Comparison of ENCODE assay signal across 25 mouse cellular contexts in the genomic region with DNA sequence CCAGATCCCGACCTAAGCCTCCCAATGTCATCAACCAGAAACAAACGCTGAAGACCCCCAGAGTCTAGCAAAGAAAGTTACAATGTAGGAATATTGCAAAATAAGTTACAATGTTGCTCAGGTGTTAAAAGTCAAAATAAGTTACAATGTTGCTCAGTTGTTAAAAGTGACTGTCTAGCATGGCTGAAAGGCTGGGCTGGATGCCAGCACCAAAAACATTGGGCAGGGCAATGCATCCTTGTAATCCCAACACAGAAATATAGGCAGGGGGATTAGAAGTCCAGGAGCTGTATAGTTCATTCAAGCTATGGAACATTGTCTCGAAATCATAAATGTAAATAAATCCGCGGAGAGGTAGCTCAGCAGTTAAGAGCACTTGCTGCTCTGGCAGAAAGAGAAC.
"Had no signal": no experiment of that assay in that cellular context is flagged by ENCODE, and none has a peak within 500 bp of the region (broad histone marks: within the 10 kb centered on the region; RNA-seq: fewer than 3 reads in every experiment).

No protein-coding gene starts in this region.

- H3K4me2 ChIP-seq: heart, embryonic 11.5 days; heart, embryonic 13.5 days; heart, embryonic 15.5 days; hindbrain, embryonic 12.5 days; hindbrain, embryonic 14.5 days; intestine, embryonic 15.5 days; limb, embryonic 13.5 days; limb, embryonic 15.5 days had no signal

- H3K9me3 ChIP-seq: heart, embryonic 13.5 days; heart, embryonic 15.5 days; hindbrain, embryonic 10.5 days; hindbrain, embryonic 12.5 days; intestine, embryonic 15.5 days; limb, embryonic 13.5 days; limb, embryonic 15.5 days had no signal

- H3K27ac ChIP-seq: heart, adult 2 months; heart, embryonic 13.5 days; heart, embryonic 15.5 days; hindbrain, embryonic 10.5 days; hindbrain, embryonic 12.5 days; hindbrain, embryonic 14.5 days; intestine, embryonic 15.5 days; layer of hippocampus, adult 2 months; left cerebral cortex, adult 2 months; limb, embryonic 13.5 days; limb, embryonic 15.5 days had no signal

- H3K4me3 ChIP-seq: heart, adult 2 months; heart, embryonic 13.5 days; heart, embryonic 15.5 days; hindbrain, embryonic 10.5 days; hindbrain, embryonic 12.5 days; intestine, embryonic 15.5 days; layer of hippocampus, adult 2 months; left cerebral cortex, adult 2 months; limb, embryonic 13.5 days; limb, embryonic 15.5 days had no signal

- H3K4me1 ChIP-seq: hindbrain, embryonic 10.5 days; hindbrain, embryonic 12.5 days; limb, embryonic 13.5 days had no signal

- ATAC-seq: forebrain, postnatal 0 days; hindbrain, embryonic 16.5 days; inflammation-experienced regulatory T-cells, adult 6 months; intestine, embryonic 15.5 days; intestine, postnatal 0 days had no signal

- H3K27me3 ChIP-seq: heart, embryonic 13.5 days; heart, embryonic 15.5 days; hindbrain, embryonic 12.5 days; intestine, embryonic 15.5 days; limb, embryonic 13.5 days; limb, embryonic 15.5 days had no signal

- H3K9ac ChIP-seq: forebrain, postnatal 0 days; heart, embryonic 13.5 days; heart, embryonic 15.5 days; hindbrain, embryonic 12.5 days; hindbrain, embryonic 14.5 days; intestine, embryonic 15.5 days; limb, embryonic 13.5 days; limb, embryonic 15.5 days had no signal

- DNase-seq: forebrain, postnatal 0 days; gastrocnemius, postnatal 10 days; gastrocnemius, postnatal 36 days; heart, adult 2 months; heart, postnatal 4 days; kidney, adult 18-20 months; kidney, adult 8-10 months; kidney, postnatal 10 days; kidney, postnatal 25 days; kidney, postnatal 4 days; left cerebral cortex, postnatal 4 days had no signal
